Mouse (Mus musculus): ENCODE data around the gene Parp14. TPM values are rescaled to one million over a fixed set of nuclear protein-coding genes. Genes with fewer than 3 reads are reported as not detected.

Parp14 gene
- total and polyA plus RNA-seq, 2 experiments = 4.5 to 24.5 TPM

- WGBS = 18% methylated on average over 4 of the region's 4 CpGs
- Histone ChIP-seq H3K9ac (ENCODE audit: low read depth, low read length) (no peak overlapping the region), H3K27me3 (ENCODE audit: control insufficient read depth, insufficient read depth, low read length) (no peaks in the 10 kb centered on the region), H3K4me3 (ENCODE audit: insufficient read depth, low read depth, low read length) (no peak overlapping the region), H3K4me1 (ENCODE audit: control insufficient read depth, insufficient read depth, low read length) (peaks cover 7% of the 10 kb centered on the region), H3K79me2 (ENCODE audit: control insufficient read depth, insufficient read depth, low read length) (no peaks in the 10 kb centered on the region), H3K36me3 (ENCODE audit: control insufficient read depth, insufficient read depth, low read length) (no peaks in the 10 kb centered on the region), H3K27ac (replicated peaks; ENCODE audit: insufficient read depth, low read depth, low read length) (peak overlapping the region; percentile 51)
- TF ChIP-seq POLR2A (IDR thresholded peaks at IDR 0.05; ENCODE audit: extremely low read depth, insufficient read depth, low read length) = no peak
- TF ChIP-seq CTCF (IDR thresholded peaks at IDR 0.05; ENCODE audit: low read depth, low read length) = no peak
- peak; percentile 87 for DNase-seq (ENCODE audit: extremely low read depth, low read depth, low spot score)
These were observed 36.3 kb upstream of the Parp14 start for GRCm38 (mm10) chr16:35907432-35908201.

DNA sequence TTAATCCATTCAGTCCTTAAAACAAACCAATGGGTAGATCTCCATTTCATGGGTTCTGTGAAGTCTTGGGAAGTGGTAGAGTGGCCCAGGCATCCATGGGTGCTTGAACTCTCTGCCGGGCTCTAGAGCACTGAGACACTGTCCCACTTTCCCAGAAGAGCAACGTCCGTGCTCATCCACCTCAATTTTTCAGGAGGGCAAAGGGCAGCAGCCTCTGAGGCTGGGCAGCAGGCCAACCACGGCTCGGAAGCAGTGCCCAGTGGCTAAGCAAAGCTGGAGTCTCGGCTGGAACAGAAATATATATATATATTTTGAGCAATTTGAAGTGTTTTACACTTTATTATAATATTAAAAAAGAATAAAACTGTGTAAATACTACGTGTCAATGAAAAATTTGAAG, 35.5 kb upstream of the Parp14 start:
- Histone ChIP-seq H3K79me2 (ENCODE audit: control insufficient read depth, insufficient read depth, low read length) (no peaks in the 10 kb centered on the region), H3K36me3 (ENCODE audit: control insufficient read depth, insufficient read depth, low read length) (no peaks in the 10 kb centered on the region), H3K4me1 (ENCODE audit: control insufficient read depth, insufficient read depth, low read length) (peaks cover 7% of the 10 kb centered on the region), H3K9ac (ENCODE audit: low read depth, low read length) (no peak overlapping the region), H3K27me3 (ENCODE audit: control insufficient read depth, insufficient read depth, low read length) (no peaks in the 10 kb centered on the region), H3K4me3 (ENCODE audit: insufficient read depth, low read depth, low read length) (no peak overlapping the region), H3K27ac (replicated peaks; ENCODE audit: insufficient read depth, low read depth, low read length) (no peak overlapping the region)
- 18% methylated on average over 7 of the region's 7 CpGs for WGBS
- DNase-seq (ENCODE audit: extremely low read depth, low read depth, low spot score) = peak; percentile 81
- no peak for TF ChIP-seq CTCF (IDR thresholded peaks at IDR 0.05; ENCODE audit: low read depth, low read length)
- TF ChIP-seq POLR2A (IDR thresholded peaks at IDR 0.05; ENCODE audit: extremely low read depth, insufficient read depth, low read length) = no peak

DNA sequence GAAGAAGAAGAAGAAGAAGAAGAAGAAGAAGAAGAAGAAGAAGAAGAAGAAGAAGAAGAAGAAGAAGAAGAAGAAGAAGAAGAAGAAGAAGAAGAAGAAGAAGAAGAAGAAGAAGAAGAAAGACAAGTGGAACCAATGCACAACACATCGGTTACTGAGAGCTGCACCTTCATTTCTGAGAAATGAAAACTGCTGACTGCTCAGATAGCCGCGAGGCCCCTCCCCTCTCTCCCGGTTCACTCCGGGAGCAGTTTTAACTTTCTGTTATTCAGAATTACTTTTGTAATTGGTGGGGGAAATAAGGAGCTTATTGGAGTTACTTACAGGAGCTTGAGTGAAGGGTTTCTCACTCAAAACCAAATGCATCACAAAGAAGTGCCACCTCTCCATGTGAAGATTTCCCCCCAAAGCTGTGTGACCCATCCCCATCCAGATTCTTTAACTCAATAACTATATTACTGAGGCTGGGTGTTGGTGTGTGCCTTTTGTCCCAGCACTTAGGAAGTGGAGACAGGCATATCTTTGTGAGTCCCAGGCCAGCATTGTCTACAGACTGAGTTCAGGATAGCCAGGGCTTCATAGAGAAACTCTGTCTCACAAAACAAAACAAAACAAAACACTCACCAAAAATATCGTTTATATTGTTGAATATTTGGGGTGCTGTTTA, 34.6 kb upstream of the Parp14 start:
- DNase-seq (ENCODE audit: extremely low read depth, low read depth, low spot score) = no peak
- H3K9ac ChIP-seq (ENCODE audit: low read depth, low read length) = no peak overlapping the region
- peaks cover 7% of the 10 kb centered on the region for H3K4me1 ChIP-seq (ENCODE audit: control insufficient read depth, insufficient read depth, low read length)
- no peaks in the 10 kb centered on the region for H3K36me3 ChIP-seq (ENCODE audit: control insufficient read depth, insufficient read depth, low read length)
- no peaks in the 10 kb centered on the region for H3K79me2 ChIP-seq (ENCODE audit: control insufficient read depth, insufficient read depth, low read length)
- no peak overlapping the region for H3K4me3 ChIP-seq (ENCODE audit: insufficient read depth, low read depth, low read length)
- TF ChIP-seq POLR2A (IDR thresholded peaks at IDR 0.05; ENCODE audit: extremely low read depth, insufficient read depth, low read length) = no peak
- TF ChIP-seq CTCF (IDR thresholded peaks at IDR 0.05; ENCODE audit: low read depth, low read length) = no peak
- no peaks in the 10 kb centered on the region for H3K27me3 ChIP-seq (ENCODE audit: control insufficient read depth, insufficient read depth, low read length)
- 65% methylated on average over 6 of the region's 6 CpGs for WGBS
- no peak overlapping the region for H3K27ac ChIP-seq (replicated peaks; ENCODE audit: insufficient read depth, low read depth, low read length)

- DNase-seq (ENCODE audit: extremely low read depth, low read depth, low spot score) = no peak
- 54% methylated on average over 3 of the region's 3 CpGs for WGBS
- H3K27me3 ChIP-seq (ENCODE audit: control insufficient read depth, insufficient read depth, low read length) = no peaks in the 10 kb centered on the region
- H3K79me2 ChIP-seq (ENCODE audit: control insufficient read depth, insufficient read depth, low read length) = no peaks in the 10 kb centered on the region
- no peak for TF ChIP-seq POLR2A (IDR thresholded peaks at IDR 0.05; ENCODE audit: extremely low read depth, insufficient read depth, low read length)
- no peaks in the 10 kb centered on the region for H3K36me3 ChIP-seq (ENCODE audit: control insufficient read depth, insufficient read depth, low read length)
- peaks cover 7% of the 10 kb centered on the region for H3K4me1 ChIP-seq (ENCODE audit: control insufficient read depth, insufficient read depth, low read length)
- H3K4me3 ChIP-seq (ENCODE audit: insufficient read depth, low read depth, low read length) = no peak overlapping the region
- no peak overlapping the region for H3K27ac ChIP-seq (replicated peaks; ENCODE audit: insufficient read depth, low read depth, low read length)
- no peak overlapping the region for H3K9ac ChIP-seq (ENCODE audit: low read depth, low read length)
These were observed 34.0 kb upstream of the Parp14 start for GRCm38 (mm10) chr16:35905355-35905754.

GRCm38 (mm10) chr16:35904121-35904736, 32.9 kb upstream of the Parp14 start:
- TF ChIP-seq POLR2A (IDR thresholded peaks at IDR 0.05; ENCODE audit: extremely low read depth, insufficient read depth, low read length) (no peak), CTCF (IDR thresholded peaks at IDR 0.05; ENCODE audit: low read depth, low read length) (no peak)
- no peak for DNase-seq (ENCODE audit: extremely low read depth, low read depth, low spot score)
- H3K4me3 ChIP-seq (ENCODE audit: insufficient read depth, low read depth, low read length) = no peak overlapping the region
- no peak overlapping the region for H3K9ac ChIP-seq (ENCODE audit: low read depth, low read length)
- 83% methylated on average over 4 of the region's 4 CpGs for WGBS
- no peaks in the 10 kb centered on the region for H3K36me3 ChIP-seq (ENCODE audit: control insufficient read depth, insufficient read depth, low read length)
- H3K27ac ChIP-seq (replicated peaks; ENCODE audit: insufficient read depth, low read depth, low read length) = no peak overlapping the region
- peaks cover 7% of the 10 kb centered on the region for H3K4me1 ChIP-seq (ENCODE audit: control insufficient read depth, insufficient read depth, low read length)
- H3K27me3 ChIP-seq (ENCODE audit: control insufficient read depth, insufficient read depth, low read length) = no peaks in the 10 kb centered on the region
- no peaks in the 10 kb centered on the region for H3K79me2 ChIP-seq (ENCODE audit: control insufficient read depth, insufficient read depth, low read length)

Data from liver, adult 2 months (tissue).